Mouse (Mus musculus) retina, postnatal 7 days (tissue): ENCODE measurements at regions not wholly inside any gene's neighbourhood (a gene's known extent, or its start where the extent isn't known, plus 50 kb on each side); places are given as distances from the start of the nearest gene placed in this dataset.

ENCODE experiments used
- DNase-seq: peaks from one replicate; pipeline ENCODE4 v3.0.0-alpha.2; 2012; ENCODE audit warnings: low read depth, low spot score

GRCm38 (mm10) chr10:42094274-42095000 lies 76.2 kb upstream of the Armc2 start:
- DNase-seq, result no peak

GRCm38 (mm10) chr10:42093176-42093759 lies 75.0 kb upstream of the Armc2 start:
- no peak for DNase-seq

GRCm38 (mm10) chr10:42092500-42092899 lies 74.3 kb upstream of the Armc2 start:
- no peak for DNase-seq

- no peak for DNase-seq
Observed at GRCm38 (mm10) chr10:42091546-42092168, 73.4 kb upstream of the Armc2 start.

- no peak for DNase-seq
Observed at GRCm38 (mm10) chr10:42090806-42091205, 72.6 kb upstream of the Armc2 start.

- no peak for DNase-seq
Observed at GRCm38 (mm10) chr10:42090147-42090546, 71.9 kb upstream of the Armc2 start.

- no peak for DNase-seq
Observed at GRCm38 (mm10) chr10:42089686-42090085, 71.4 kb upstream of the Armc2 start.

GRCm38 (mm10) chr10:42089235-42089625 lies 71.0 kb upstream of the Armc2 start:
- no peak for DNase-seq

GRCm38 (mm10) chr10:42088570-42089234 lies 70.5 kb upstream of the Armc2 start:
- DNase-seq, result no peak

- no peak for DNase-seq
Observed at GRCm38 (mm10) chr10:42087906-42088305, 69.7 kb upstream of the Armc2 start.

- no peak for DNase-seq
Observed at GRCm38 (mm10) chr10:42086691-42087090, 68.4 kb upstream of the Armc2 start.

- no peak for DNase-seq
Observed at GRCm38 (mm10) chr10:42085295-42085694, 67.1 kb upstream of the Armc2 start.

GRCm38 (mm10) chr10:42082227-42082840 lies 64.1 kb upstream of the Armc2 start:
- DNase-seq, result no peak

GRCm38 (mm10) chr10:42079775-42080174 lies 61.5 kb upstream of the Armc2 start:
- no peak for DNase-seq

GRCm38 (mm10) chr10:42076711-42077110 lies 58.5 kb upstream of the Armc2 start:
- no peak for DNase-seq

- no peak for DNase-seq
Observed at GRCm38 (mm10) chr10:42075545-42075944, 57.3 kb upstream of the Armc2 start.

GRCm38 (mm10) chr10:42072758-42073157 lies 54.5 kb upstream of the Armc2 start:
- no peak for DNase-seq

- DNase-seq, result no peak
Observed at GRCm38 (mm10) chr10:42072131-42072530, 53.9 kb upstream of the Armc2 start.

- no peak for DNase-seq
Observed at GRCm38 (mm10) chr10:42071404-42072024, 53.3 kb upstream of the Armc2 start.

- DNase-seq, result peak; percentile 53
Observed at GRCm38 (mm10) chr10:42070611-42071403, 52.6 kb upstream of the Armc2 start.

- DNase-seq, result no peak
Observed at GRCm38 (mm10) chr10:42069751-42070150, 51.5 kb upstream of the Armc2 start.
